Mouse (Mus musculus) forebrain, embryonic 14.5 days (tissue): ENCODE results near the gene Gas2l3. TPM values are rescaled to one million over a fixed set of nuclear protein-coding genes. Genes with fewer than 3 reads are reported as not detected.

Experiments used
- ATAC-seq: fragments of 200-750 bp; cut with Nextera tagmentation; 2 replicates; pipeline ENCODE4 v1.8.0; 2017; ENCODE audit warnings: mild to moderate bottlenecking, moderate library complexity
- DNase-seq: peaks from one replicate; pipeline ENCODE4 v3.0.0-alpha.2; 2015; ENCODE audit warnings: low spot score
- H3K27ac ChIP-seq: fragments of 300-500 bp; sonication (generic); 2 replicates; pipeline ENCODE4 v1.5.1; 2014; ENCODE audit warnings: low read depth, mild to moderate bottlenecking, control low read depth, low read length, moderate library complexity
- H3K27me3 ChIP-seq: fragments of 300-500 bp; sonication (generic); replicated peaks from 2 replicates; pipeline ENCODE4 v1.6.1; 2014; ENCODE audit warnings: low read length, control low read depth, mixed read lengths; ENCODE audit not compliant: control insufficient read depth, insufficient read depth
- H3K36me3 ChIP-seq: fragments of 300-500 bp; sonication (generic); 2 replicates; pipeline ENCODE4 v1.6.1; 2014; ENCODE audit warnings: low read length, control low read depth; ENCODE audit not compliant: control insufficient read depth, insufficient read depth
- H3K4me1 ChIP-seq: fragments of 300-500 bp; sonication (generic); 2 replicates; pipeline ENCODE4 v1.6.1; 2014; ENCODE audit warnings: antibody characterized with exemption, low read length, control low read depth; ENCODE audit not compliant: control insufficient read depth, insufficient read depth
- H3K4me2 ChIP-seq: fragments of 300-500 bp; sonication (generic); 2 replicates; pipeline ENCODE4 v1.6.1; 2014; ENCODE audit warnings: mild to moderate bottlenecking, control low read depth, low read length
- H3K4me3 ChIP-seq: fragments of 300-500 bp; sonication (generic); 2 replicates; pipeline ENCODE4 v1.5.1; 2014; ENCODE audit warnings: low read depth, low read length, control low read depth
- H3K9ac ChIP-seq: fragments of 300-500 bp; sonication (generic); 2 replicates; pipeline ENCODE4 v1.6.1; 2014; ENCODE audit warnings: mild to moderate bottlenecking, low read length, control low read depth, moderate library complexity
- H3K9me3 ChIP-seq: fragments of 300-500 bp; sonication (generic); replicated peaks from 2 replicates; pipeline ENCODE4 v1.6.1; 2016; ENCODE audit warnings: low read length, control low read depth, mixed read lengths; ENCODE audit not compliant: control insufficient read depth
- WGBS: fragments of 180-500 bp; shearing (Covaris S2); extraction: QIAGEN DNeasy Blood & Tissue Kit; methylation state at CpG from one replicate; pipeline ENCODE4 v1.1.7; 2014; 5-methylcytosine and 5-hydroxymethylcytosine counted together
- polyA plus RNA-seq: library from polyadenylated mRNA; unstranded; fragments of >200 nt; fragmentation: Nextera tagmentation; extraction: Ambion mirVana; gene quantifications from 2 replicates; pipeline ENCODE4 v1.2.1, GENCODE M21; 2014

Gene Gas2l3
- polyA plus RNA-seq, 1 experiment from 2014 or later: 7.7 TPM

GRCm38 (mm10) chr10:89424217-89424616, 19.6 kb downstream of the Gas2l3 start:
- WGBS: 95% methylated on average over 9 of the region's 9 CpGs
- H3K4me2 ChIP-seq: no peak overlapping the region
- no peak overlapping the region for H3K27ac ChIP-seq
- ATAC-seq (no peak), DNase-seq (no peak)
- H3K27me3 ChIP-seq: no peaks in the 10 kb centered on the region
- H3K9me3 ChIP-seq: no peaks in the 10 kb centered on the region
- H3K36me3 ChIP-seq: peaks cover 38% of the 10 kb centered on the region
- H3K4me1 ChIP-seq: no peaks in the 10 kb centered on the region
- no peak overlapping the region for H3K4me3 ChIP-seq
- H3K9ac ChIP-seq: no peak overlapping the region

- Histone ChIP-seq H3K9me3 (no peaks in the 10 kb centered on the region), H3K4me1 (no peaks in the 10 kb centered on the region), H3K4me3 (no peak overlapping the region), H3K4me2 (no peak overlapping the region), H3K36me3 (peaks cover 31% of the 10 kb centered on the region), H3K27me3 (no peaks in the 10 kb centered on the region), H3K27ac (no peak overlapping the region), H3K9ac (no peak overlapping the region)
- ATAC-seq: no peak
- DNase-seq: no peak
- 91% methylated on average over 9 of the region's 9 CpGs for WGBS
Observed at GRCm38 (mm10) chr10:89423164-89423778, 20.5 kb downstream of the Gas2l3 start.

- 96% methylated on average over 8 of the region's 8 CpGs for WGBS
- ATAC-seq: no peak
- DNase-seq: no peak
- H3K9ac ChIP-seq: no peak overlapping the region
- no peaks in the 10 kb centered on the region for H3K27me3 ChIP-seq
- no peak overlapping the region for H3K27ac ChIP-seq
- H3K4me3 ChIP-seq: no peak overlapping the region
- H3K36me3 ChIP-seq: peaks cover 26% of the 10 kb centered on the region
- no peak overlapping the region for H3K4me2 ChIP-seq
- no peaks in the 10 kb centered on the region for H3K4me1 ChIP-seq
- H3K9me3 ChIP-seq: no peaks in the 10 kb centered on the region
Observed at GRCm38 (mm10) chr10:89422504-89423158, 21.1 kb downstream of the Gas2l3 start.

- Histone ChIP-seq H3K9me3 (no peaks in the 10 kb centered on the region), H3K27ac (no peak overlapping the region), H3K4me3 (no peak overlapping the region), H3K36me3 (peaks cover 30% of the 10 kb centered on the region), H3K4me1 (no peaks in the 10 kb centered on the region), H3K9ac (no peak overlapping the region), H3K27me3 (no peaks in the 10 kb centered on the region), H3K4me2 (no peak overlapping the region)
- 89% methylated on average over 2 of the region's 2 CpGs for WGBS
- ATAC-seq (no peak), DNase-seq (no peak)
Observed at GRCm38 (mm10) chr10:89417966-89418365, 25.8 kb downstream of the Gas2l3 start.

- no peak overlapping the region for H3K4me3 ChIP-seq
- DNase-seq: no peak
- H3K9me3 ChIP-seq: no peaks in the 10 kb centered on the region
- WGBS: 67% methylated on average over 3 of the region's 3 CpGs
- H3K27me3 ChIP-seq: no peaks in the 10 kb centered on the region
- H3K4me2 ChIP-seq: no peak overlapping the region
- H3K4me1 ChIP-seq: no peaks in the 10 kb centered on the region
- H3K9ac ChIP-seq: no peak overlapping the region
- H3K27ac ChIP-seq: no peak overlapping the region
- no peak for ATAC-seq
- H3K36me3 ChIP-seq: peaks cover 39% of the 10 kb centered on the region
Observed at GRCm38 (mm10) chr10:89415478-89415877, 28.3 kb downstream of the Gas2l3 start.

- DNase-seq: no peak
- WGBS: 66% methylated on average over 1 of the region's 1 CpGs
Observed at GRCm38 (mm10) chr10:89407551-89407950, 36.2 kb downstream of the Gas2l3 start.

GRCm38 (mm10) chr10:89406733-89407484, 36.9 kb downstream of the Gas2l3 start:
- H3K36me3 ChIP-seq: peaks cover 10% of the 10 kb centered on the region; the same call in 1 of the 2 replicates
- H3K4me1 ChIP-seq: no peaks in the 10 kb centered on the region
- no peaks in the 10 kb centered on the region for H3K9me3 ChIP-seq
- no peak overlapping the region for H3K9ac ChIP-seq
- ATAC-seq (no peak), DNase-seq (no peak)
- no peaks in the 10 kb centered on the region for H3K27me3 ChIP-seq
- 77% methylated on average over 5 of the region's 6 CpGs for WGBS
- H3K4me2 ChIP-seq: no peak overlapping the region
- no peak overlapping the region for H3K27ac ChIP-seq
- H3K4me3 ChIP-seq: no peak overlapping the region

More at GRCm38 (mm10) chr10:89407551-89407950, 36.2 kb downstream of the Gas2l3 start:
- Histone ChIP-seq H3K9ac (no peak overlapping the region), H3K36me3 (peaks cover 12% of the 10 kb centered on the region; the same call in 1 of the 2 replicates), H3K4me3 (no peak overlapping the region), H3K9me3 (no peaks in the 10 kb centered on the region), H3K27ac (no peak overlapping the region), H3K4me1 (no peaks in the 10 kb centered on the region), H3K27me3 (no peaks in the 10 kb centered on the region), H3K4me2 (no peak overlapping the region)
- no peak for ATAC-seq

- Histone ChIP-seq H3K4me1 (no peaks in the 10 kb centered on the region), H3K4me2 (no peak overlapping the region), H3K4me3 (no peak overlapping the region), H3K9me3 (no peaks in the 10 kb centered on the region), H3K27ac (no peak overlapping the region), H3K36me3 (no peaks in the 10 kb centered on the region), H3K27me3 (no peaks in the 10 kb centered on the region), H3K9ac (no peak overlapping the region)
- DNase-seq (no peak), ATAC-seq (no peak)
- WGBS: 87% methylated on average over 4 of the region's 4 CpGs
Observed at GRCm38 (mm10) chr10:89404936-89405335, 38.8 kb downstream of the Gas2l3 start.
